Mouse (Mus musculus): ENCODE data around the gene Bdkrb2. TPM values are rescaled to one million over a fixed set of nuclear protein-coding genes. Genes with fewer than 3 reads are reported as not detected.

Gene Bdkrb2
- polyA plus RNA-seq, 1 experiment from 2014 or later = 4.0 TPM

DNA sequence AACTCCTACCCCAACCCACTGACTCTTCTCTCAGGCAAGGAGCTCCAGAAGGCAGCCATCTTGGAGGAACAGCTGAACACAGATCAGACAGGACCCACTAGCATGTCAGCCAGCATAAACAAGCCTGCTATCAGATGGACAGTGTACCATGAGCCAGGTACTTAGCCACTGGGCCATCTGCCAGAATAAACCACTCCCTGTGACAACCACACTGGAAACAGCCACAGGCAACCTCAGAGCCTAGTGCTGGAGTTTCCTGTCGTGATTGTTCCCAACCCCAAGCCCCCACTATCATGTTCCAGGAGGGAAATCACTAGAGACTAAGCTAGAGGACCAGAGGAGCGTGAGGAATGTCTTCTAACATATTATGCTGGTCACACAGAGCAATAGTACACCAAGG lies 39.3 kb upstream of the Bdkrb2 start:
- Histone ChIP-seq H3K27ac (replicated peaks) (no peak overlapping the region), H3K27me3 (ENCODE audit: control insufficient read depth, insufficient read depth, low read length) (no peaks in the 10 kb centered on the region), H3K9me3 (ENCODE audit: control insufficient read depth, low read length) (no peaks in the 10 kb centered on the region), H3K9ac (ENCODE audit: low read length) (no peak overlapping the region), H3K4me1 (replicated peaks; ENCODE audit: control insufficient read depth, insufficient read depth) (no peaks in the 10 kb centered on the region), H3K36me3 (ENCODE audit: control insufficient read depth, insufficient read depth, low read length) (no peaks in the 10 kb centered on the region), H3K4me2 (replicated peaks; ENCODE audit: low read depth) (no peak overlapping the region), H3K4me3 (ENCODE audit: low read depth, low read length) (no peak overlapping the region)
- 49% methylated on average over 2 of the region's 2 CpGs for WGBS
- TF ChIP-seq CTCF (IDR thresholded peaks at IDR 0.05; ENCODE audit: low read depth) (no peak), EP300 (optimal IDR thresholded peaks at IDR 0.05) (no peak)
- ATAC-seq (ENCODE audit: low FRiP score, low TSS enrichment) (peak; percentile 27; the same call in 1 of the 2 replicates), DNase-seq (ENCODE audit: low spot score) (no peak)

DNA sequence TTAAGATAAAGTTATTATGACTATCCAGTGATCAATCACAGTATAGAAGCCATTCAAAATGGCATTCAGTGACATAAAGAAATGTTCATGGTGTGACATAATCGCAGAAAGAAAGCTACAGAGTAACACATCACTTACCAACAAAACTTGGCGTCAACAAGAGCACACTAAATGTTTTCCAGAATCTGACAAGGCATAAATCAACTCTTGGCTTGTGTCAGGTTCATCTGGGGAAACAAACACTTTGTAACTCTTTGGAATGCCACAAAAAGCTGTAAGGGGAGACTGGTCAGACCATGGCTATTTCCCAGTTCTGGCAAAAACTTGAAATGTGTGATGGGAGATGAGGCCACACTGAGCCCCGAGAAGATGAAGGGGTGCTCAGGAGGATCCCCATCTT lies 36.8 kb upstream of the Bdkrb2 start:
- H3K36me3 ChIP-seq (ENCODE audit: control insufficient read depth, insufficient read depth, low read length) = no peaks in the 10 kb centered on the region
- no peaks in the 10 kb centered on the region for H3K4me1 ChIP-seq (replicated peaks; ENCODE audit: control insufficient read depth, insufficient read depth)
- H3K4me2 ChIP-seq (replicated peaks; ENCODE audit: low read depth) = no peak overlapping the region
- no peak for DNase-seq (ENCODE audit: low spot score)
- WGBS = 58% methylated on average over 3 of the region's 3 CpGs
- H3K9ac ChIP-seq (ENCODE audit: low read length) = no peak overlapping the region
- H3K27ac ChIP-seq (replicated peaks) = 0 out of 2 replicates have a peak overlapping the region, but pooled peaks have one; percentile 20
- TF ChIP-seq CTCF (IDR thresholded peaks at IDR 0.05; ENCODE audit: low read depth) = no peak
- ATAC-seq (ENCODE audit: low FRiP score, low TSS enrichment) = no peak
- no peaks in the 10 kb centered on the region for H3K9me3 ChIP-seq (ENCODE audit: control insufficient read depth, low read length)
- no peak overlapping the region for H3K4me3 ChIP-seq (ENCODE audit: low read depth, low read length)
- no peaks in the 10 kb centered on the region for H3K27me3 ChIP-seq (ENCODE audit: control insufficient read depth, insufficient read depth, low read length)

DNA sequence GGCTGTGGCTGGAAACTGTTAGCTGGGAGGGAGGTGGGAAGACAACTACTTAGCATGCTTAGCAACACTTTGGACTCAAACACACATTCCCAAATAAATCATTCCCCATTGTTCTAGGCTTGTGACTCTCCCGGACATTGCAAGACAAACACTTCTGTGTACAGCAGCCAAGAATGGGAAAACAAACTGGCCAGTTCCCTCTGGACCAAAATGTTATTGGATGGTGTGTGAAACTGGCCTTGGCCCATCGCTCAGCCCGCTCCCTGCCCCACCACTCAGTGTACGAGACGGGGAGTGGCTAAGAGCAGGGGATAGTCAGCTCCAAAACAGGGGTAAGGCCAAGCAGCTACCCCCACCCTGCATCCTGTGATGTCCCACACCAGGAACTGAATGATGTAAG lies 36.2 kb upstream of the Bdkrb2 start:
- DNase-seq (ENCODE audit: low spot score) (no peak), ATAC-seq (ENCODE audit: low FRiP score, low TSS enrichment) (peak; percentile 82)
- H3K27ac ChIP-seq (replicated peaks) = 0 out of 2 replicates have a peak overlapping the region, but pooled peaks have one; percentile 20
- no peak overlapping the region for H3K4me2 ChIP-seq (replicated peaks; ENCODE audit: low read depth)
- no peak for TF ChIP-seq EP300 (optimal IDR thresholded peaks at IDR 0.05)
- TF ChIP-seq CTCF (IDR thresholded peaks at IDR 0.05; ENCODE audit: low read depth) = no peak
- H3K27me3 ChIP-seq (ENCODE audit: control insufficient read depth, insufficient read depth, low read length) = no peaks in the 10 kb centered on the region
- H3K9me3 ChIP-seq (ENCODE audit: control insufficient read depth, low read length) = no peaks in the 10 kb centered on the region
- no peaks in the 10 kb centered on the region for H3K4me1 ChIP-seq (replicated peaks; ENCODE audit: control insufficient read depth, insufficient read depth)
- WGBS = 40% methylated on average over 5 of the region's 5 CpGs
- no peak overlapping the region for H3K9ac ChIP-seq (ENCODE audit: low read length)
- H3K4me3 ChIP-seq (ENCODE audit: low read depth, low read length) = no peak overlapping the region
- no peaks in the 10 kb centered on the region for H3K36me3 ChIP-seq (ENCODE audit: control insufficient read depth, insufficient read depth, low read length)

DNA sequence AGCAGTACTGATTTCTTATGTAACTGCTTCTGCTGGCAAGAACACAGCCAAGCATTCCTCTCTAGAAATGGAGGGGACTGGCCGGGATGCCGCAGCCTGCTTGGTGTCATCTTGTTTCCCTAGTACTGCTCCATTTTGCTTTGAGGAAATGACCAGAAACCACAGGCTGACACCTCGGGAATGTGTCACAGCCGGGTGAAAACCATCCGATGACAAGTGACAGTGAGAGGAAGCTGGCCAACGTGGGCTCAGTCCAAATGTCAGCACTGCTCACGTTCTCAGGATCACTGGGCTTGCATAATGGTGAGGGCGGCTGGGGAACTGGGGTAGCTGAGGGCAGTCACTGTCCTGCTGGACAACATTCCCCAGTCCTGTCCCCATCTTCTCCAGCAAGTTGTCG lies 33.5 kb upstream of the Bdkrb2 start:
- Histone ChIP-seq H3K9ac (ENCODE audit: low read length) (no peak overlapping the region), H3K9me3 (ENCODE audit: control insufficient read depth, low read length) (no peaks in the 10 kb centered on the region), H3K4me1 (replicated peaks; ENCODE audit: control insufficient read depth, insufficient read depth) (no peaks in the 10 kb centered on the region), H3K4me2 (replicated peaks; ENCODE audit: low read depth) (no peak overlapping the region), H3K27me3 (ENCODE audit: control insufficient read depth, insufficient read depth, low read length) (no peaks in the 10 kb centered on the region), H3K36me3 (ENCODE audit: control insufficient read depth, insufficient read depth, low read length) (no peaks in the 10 kb centered on the region), H3K27ac (replicated peaks) (no peak overlapping the region), H3K4me3 (ENCODE audit: low read depth, low read length) (no peak overlapping the region)
- WGBS = 58% methylated on average over 9 of the region's 9 CpGs
- TF ChIP-seq CTCF (IDR thresholded peaks at IDR 0.05; ENCODE audit: low read depth) (no peak), EP300 (optimal IDR thresholded peaks at IDR 0.05) (no peak)
- ATAC-seq (ENCODE audit: low FRiP score, low TSS enrichment) = no peak
- no peak for DNase-seq (ENCODE audit: low spot score)

DNA sequence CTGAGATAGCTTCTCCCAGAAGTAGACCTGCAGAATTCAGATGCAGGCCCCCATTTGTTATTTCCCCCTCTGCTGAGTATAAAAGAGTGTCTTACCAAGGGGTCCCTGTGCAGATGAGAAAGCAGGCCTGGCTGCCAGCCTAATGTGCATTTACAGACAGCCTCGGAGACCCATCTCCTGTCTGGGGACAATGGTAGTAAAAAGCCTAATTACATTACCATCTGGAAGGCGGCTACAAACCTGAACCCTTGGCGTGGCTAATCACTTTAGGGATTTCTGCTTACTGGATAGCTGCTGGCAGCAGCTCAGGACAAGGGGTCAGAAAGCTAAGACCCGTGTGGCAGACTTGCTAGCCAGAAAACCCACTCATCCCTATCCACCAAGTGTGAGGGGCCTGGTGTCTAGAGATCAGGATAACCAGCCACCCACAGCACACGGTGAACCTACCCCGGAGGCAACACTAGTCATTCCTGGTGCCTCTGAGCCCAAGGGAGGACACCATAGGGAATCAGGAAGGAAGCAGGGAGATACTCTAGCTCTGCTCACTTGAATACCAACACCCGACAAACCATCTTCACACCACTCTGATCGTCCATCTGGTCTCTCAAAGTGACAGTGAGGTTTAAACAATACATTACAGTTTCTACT lies 31.2 kb upstream of the Bdkrb2 start:
- H3K9ac ChIP-seq (ENCODE audit: low read length) = no peak overlapping the region
- H3K9me3 ChIP-seq (ENCODE audit: control insufficient read depth, low read length) = no peaks in the 10 kb centered on the region
- no peaks in the 10 kb centered on the region for H3K36me3 ChIP-seq (ENCODE audit: control insufficient read depth, insufficient read depth, low read length)
- no peak overlapping the region for H3K4me3 ChIP-seq (ENCODE audit: low read depth, low read length)
- H3K27me3 ChIP-seq (ENCODE audit: control insufficient read depth, insufficient read depth, low read length) = no peaks in the 10 kb centered on the region
- TF ChIP-seq EP300 (optimal IDR thresholded peaks at IDR 0.05) = no peak
- ATAC-seq (ENCODE audit: low FRiP score, low TSS enrichment) (no peak), DNase-seq (ENCODE audit: low spot score) (no peak)
- H3K4me1 ChIP-seq (replicated peaks; ENCODE audit: control insufficient read depth, insufficient read depth) = no peaks in the 10 kb centered on the region
- no peak overlapping the region for H3K4me2 ChIP-seq (replicated peaks; ENCODE audit: low read depth)
- 60% methylated on average over 8 of the region's 8 CpGs for WGBS
- H3K27ac ChIP-seq (replicated peaks) = no peak overlapping the region

DNA sequence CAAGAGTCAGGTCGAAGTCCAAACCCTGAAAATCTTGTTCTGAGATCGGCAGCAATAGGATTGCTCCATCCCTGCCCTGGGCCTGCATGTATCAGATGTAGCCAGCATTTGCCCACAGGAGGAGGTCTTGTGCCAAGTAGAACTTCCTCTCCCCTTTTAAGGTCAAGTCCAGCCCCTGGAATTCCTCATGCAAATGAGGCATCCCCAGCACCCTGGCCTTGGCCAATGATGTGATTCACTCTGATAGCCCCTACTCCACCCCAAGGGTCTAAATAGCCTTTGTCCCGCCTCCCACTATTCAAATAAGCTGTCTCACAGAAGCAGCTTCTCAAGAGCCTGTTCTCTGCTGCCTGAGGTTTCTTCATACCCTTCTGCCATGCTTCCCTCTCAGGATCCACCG lies 28.2 kb upstream of the Bdkrb2 start:
- no peaks in the 10 kb centered on the region for H3K9me3 ChIP-seq (ENCODE audit: control insufficient read depth, low read length)
- no peak overlapping the region for H3K4me2 ChIP-seq (replicated peaks; ENCODE audit: low read depth)
- ATAC-seq (ENCODE audit: low FRiP score, low TSS enrichment) = no peak
- no peaks in the 10 kb centered on the region for H3K27me3 ChIP-seq (ENCODE audit: control insufficient read depth, insufficient read depth, low read length)
- WGBS = 91% methylated on average over 4 of the region's 4 CpGs
- H3K4me1 ChIP-seq (replicated peaks; ENCODE audit: control insufficient read depth, insufficient read depth) = no peaks in the 10 kb centered on the region
- no peak for DNase-seq (ENCODE audit: low spot score)
- H3K36me3 ChIP-seq (ENCODE audit: control insufficient read depth, insufficient read depth, low read length) = no peaks in the 10 kb centered on the region
- no peak overlapping the region for H3K9ac ChIP-seq (ENCODE audit: low read length)
- TF ChIP-seq CTCF (IDR thresholded peaks at IDR 0.05; ENCODE audit: low read depth) (no peak), EP300 (optimal IDR thresholded peaks at IDR 0.05) (no peak)
- no peak overlapping the region for H3K4me3 ChIP-seq (ENCODE audit: low read depth, low read length)
- no peak overlapping the region for H3K27ac ChIP-seq (replicated peaks)
